Mouse (Mus musculus): ENCODE data around the gene Gsta1. TPM values are rescaled to one million over a fixed set of nuclear protein-coding genes. Genes with fewer than 3 reads are reported as not detected.
"Not testable (repeated sequence)": the region's sequence is repeated elsewhere in the genome, so short reads cannot be mapped to it uniquely, and the experiment has no call there.

The Gsta1 gene
- total RNA-seq (2022): not detected

GRCm38 (mm10) chr9:78230461-78230860, at the start of gene Gsta1:
Gsta1 (plus strand) TSS chr9:78230656.
- DNase-seq (ENCODE audit: low spot score in 2 of 2): not testable (repeated sequence)

- DNase-seq (ENCODE audit: low spot score in 2 of 2): not testable (repeated sequence)
Measured at GRCm38 (mm10) chr9:78182474-78182873, 48.0 kb upstream of the Gsta1 start, which contains the start of gene Gsta4. Gsta4 (plus strand) TSS chr9:78182774.

GRCm38 (mm10) chr9:78185686-78186085, 44.8 kb upstream of the Gsta1 start:
- no peak for DNase-seq (ENCODE audit: low spot score in 2 of 2)

GRCm38 (mm10) chr9:78188910-78189309, 41.5 kb upstream of the Gsta1 start:
- DNase-seq (ENCODE audit: low spot score in 2 of 2): no peak

DNA sequence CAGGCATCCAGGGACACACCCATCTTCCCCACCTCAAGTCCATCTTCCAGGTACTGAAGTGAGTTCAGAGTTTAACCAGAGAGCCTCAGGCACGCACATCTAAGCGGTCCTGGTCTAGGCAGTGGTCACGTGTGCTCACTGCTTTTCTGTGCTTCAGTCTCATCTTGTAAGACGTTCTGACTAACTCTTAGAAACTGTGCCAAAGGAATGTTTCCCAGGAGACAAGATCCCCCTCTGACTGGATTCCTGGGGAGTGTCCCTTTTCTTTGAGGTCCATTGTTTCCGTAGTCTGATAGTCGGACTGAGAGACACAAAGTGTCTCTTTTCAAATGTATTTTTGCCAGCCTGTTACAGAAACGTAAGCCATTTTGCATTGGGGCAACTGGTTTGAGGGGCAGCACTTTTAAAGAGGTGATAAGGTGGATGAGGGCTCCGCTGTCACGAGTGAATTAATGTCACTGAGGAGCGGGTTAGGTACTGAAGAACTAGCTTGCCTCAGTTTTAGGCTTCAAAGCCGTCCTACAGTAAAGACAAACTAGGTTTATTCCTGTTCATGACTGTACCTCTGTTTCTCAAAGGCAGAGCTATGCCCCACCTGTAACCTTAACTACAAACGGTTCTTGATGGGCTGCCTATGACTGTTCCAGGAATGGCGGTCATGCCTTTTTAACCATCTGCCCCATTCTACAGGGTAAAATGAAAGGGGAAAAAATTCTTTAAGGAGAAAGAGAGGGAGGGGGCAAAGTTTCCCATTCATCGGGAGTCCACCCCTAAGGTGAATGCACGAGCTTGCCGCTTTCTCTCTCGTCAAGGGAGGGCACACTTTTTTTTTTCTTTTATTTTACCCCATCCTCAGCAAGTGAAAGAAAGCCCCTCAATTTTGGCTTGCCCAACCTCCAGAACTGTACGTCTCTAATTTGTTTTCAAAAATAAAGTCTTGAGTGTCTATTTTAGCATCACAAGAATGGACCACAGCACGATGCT, 39.5 kb upstream of the Gsta1 start:
- DNase-seq (ENCODE audit: low spot score in 2 of 2): no peak

- peak in 1 of 2 experiments; percentile 30 for DNase-seq (ENCODE audit: low spot score in 2 of 2)
Measured at GRCm38 (mm10) chr9:78191736-78192135, 38.7 kb upstream of the Gsta1 start.

DNA sequence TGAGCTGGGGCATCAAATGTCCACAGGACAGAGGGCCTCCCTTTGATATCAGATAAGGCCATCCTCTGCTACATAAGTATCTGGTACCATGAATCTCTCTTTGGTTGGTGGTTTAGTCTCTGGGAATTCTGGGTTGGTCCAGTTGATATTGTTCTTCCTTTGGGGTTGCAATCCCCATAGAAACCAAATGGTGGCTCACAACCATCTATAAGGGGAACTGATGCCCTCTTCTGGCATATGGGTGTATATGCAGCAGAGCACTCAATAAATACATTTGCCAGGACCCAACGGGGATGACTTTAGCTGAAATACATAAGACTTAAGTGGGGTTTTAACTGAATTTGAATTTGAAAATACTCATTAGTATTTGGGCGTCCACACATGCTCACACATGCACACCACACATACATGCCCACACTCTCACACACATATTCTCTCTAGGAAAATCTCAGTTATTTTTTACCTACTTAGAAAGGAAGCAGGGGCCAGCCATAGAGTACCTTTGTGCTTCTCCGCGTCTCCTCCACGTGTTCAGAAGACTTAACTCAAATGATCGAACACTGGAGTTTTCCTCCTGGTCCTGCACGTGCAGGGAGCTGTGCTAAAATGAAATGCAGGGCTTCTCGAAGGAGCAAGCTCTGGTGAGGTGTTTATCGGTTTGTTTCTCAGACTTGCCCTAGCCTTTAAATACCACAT, 36.4 kb upstream of the Gsta1 start:
- DNase-seq (ENCODE audit: low spot score in 2 of 2): no peak

DNA sequence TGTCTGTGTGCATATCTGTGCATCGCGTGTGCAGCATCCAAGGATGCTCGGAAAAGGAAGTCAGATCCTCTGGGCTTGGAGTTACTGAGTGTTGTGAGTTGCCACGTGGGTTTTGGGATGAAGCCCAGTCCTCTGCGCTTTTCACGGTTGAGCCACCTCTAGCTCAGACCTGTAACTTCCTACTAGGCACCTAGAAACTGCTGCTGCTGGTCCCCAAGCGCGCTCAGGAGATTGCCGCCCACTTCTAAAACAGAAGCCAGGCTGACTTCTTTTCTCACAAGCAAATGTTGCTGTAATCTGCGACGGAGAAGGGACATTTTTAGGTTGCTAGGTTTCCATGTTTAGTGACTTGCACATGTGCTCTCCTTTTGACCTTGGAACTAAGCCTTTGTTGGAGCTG, 35.4 kb upstream of the Gsta1 start:
- no peak for DNase-seq (ENCODE audit: low spot score in 2 of 2)

- no peak for DNase-seq (ENCODE audit: low spot score in 2 of 2)
Measured at GRCm38 (mm10) chr9:78197801-78198200, 32.7 kb upstream of the Gsta1 start.

DNA sequence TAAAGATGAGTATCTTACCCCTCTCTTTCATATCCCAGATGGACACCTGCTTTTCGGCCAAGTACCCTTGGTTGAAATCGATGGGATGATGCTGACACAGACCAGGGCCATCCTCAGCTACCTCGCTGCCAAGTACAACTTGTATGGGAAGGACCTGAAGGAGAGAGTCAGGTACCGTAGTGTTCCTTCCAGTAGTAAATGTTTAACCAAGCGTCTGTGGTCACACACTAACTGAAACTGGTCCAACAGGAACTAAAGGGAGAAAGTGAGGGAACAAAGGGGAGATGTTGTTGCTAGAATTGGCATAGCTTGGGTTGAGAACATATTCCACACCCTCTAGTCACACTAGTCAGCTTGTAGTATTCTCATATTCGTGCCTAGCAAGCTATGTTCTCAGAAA, 26.3 kb upstream of the Gsta1 start:
- DNase-seq (ENCODE audit: low spot score in 2 of 2): no peak

- DNase-seq (ENCODE audit: low spot score in 2 of 2): no peak
Measured at GRCm38 (mm10) chr9:78208956-78209355, 21.5 kb upstream of the Gsta1 start.

- DNase-seq (ENCODE audit: low spot score in 2 of 2): no peak
Measured at GRCm38 (mm10) chr9:78210079-78210478, 20.4 kb upstream of the Gsta1 start.

- DNase-seq (ENCODE audit: low spot score in 2 of 2): no peak
Measured at GRCm38 (mm10) chr9:78210821-78211220, 19.6 kb upstream of the Gsta1 start.

DNA sequence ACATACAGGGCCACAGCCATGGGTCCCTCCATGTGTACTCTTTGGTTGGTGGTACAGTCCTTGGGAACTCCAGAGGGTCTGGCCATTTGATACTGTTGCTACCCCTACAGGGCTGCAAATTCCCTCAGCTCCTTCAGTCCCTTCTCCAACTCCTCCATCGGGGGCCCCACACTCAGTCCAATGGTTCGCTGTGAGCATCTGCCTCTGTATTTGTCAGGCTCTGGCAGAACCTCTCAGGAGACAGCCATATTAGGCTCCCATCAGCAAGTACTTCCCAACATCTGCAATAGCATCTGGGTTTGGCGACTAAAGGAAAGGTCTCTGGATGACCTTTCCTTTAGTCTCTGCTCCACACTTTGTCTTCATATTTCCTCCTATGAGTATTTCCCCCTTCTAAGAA, 18.9 kb upstream of the Gsta1 start:
- DNase-seq (ENCODE audit: low spot score in 2 of 2): no peak

DNA sequence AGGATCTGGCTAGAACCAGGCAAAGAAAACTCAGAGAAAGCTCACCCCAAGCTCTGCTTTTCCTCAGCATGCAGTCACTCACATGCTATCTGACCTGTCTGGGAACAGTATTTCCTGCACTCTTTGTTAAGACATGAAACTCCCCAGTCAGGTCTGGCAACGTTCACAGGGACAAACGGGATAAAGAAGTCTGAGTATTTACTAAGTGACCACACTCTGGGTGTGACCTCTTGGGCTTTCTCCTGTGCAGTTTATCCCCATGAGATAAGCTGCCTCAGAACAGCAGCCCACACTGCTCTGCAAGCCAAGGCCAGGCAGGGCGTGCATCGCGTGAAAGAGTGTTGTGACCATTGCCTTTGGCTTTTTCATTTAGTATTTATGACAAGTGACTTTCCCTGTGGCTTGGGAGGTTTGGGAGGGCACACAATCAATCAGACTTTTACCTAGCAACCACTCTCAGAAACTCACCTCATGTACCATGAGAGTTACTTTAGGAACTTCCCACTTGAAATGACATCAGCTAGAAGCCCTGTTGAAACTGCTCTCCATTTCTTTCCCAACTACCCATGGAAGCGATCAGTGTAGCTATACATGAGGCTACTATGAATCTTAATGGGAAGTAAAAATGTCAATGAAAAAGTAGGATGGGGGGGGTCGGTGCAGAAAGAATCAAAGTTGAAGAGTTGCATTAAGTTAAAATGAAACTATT, 18.0 kb upstream of the Gsta1 start:
- no peak for DNase-seq (ENCODE audit: low spot score in 2 of 2)

GRCm38 (mm10) chr9:78217074-78217473, 13.4 kb upstream of the Gsta1 start:
- no peak for DNase-seq (ENCODE audit: low spot score in 2 of 2)

- DNase-seq (ENCODE audit: low spot score in 2 of 2): no peak
Measured at GRCm38 (mm10) chr9:78222616-78223015, 7.8 kb upstream of the Gsta1 start.

DNA sequence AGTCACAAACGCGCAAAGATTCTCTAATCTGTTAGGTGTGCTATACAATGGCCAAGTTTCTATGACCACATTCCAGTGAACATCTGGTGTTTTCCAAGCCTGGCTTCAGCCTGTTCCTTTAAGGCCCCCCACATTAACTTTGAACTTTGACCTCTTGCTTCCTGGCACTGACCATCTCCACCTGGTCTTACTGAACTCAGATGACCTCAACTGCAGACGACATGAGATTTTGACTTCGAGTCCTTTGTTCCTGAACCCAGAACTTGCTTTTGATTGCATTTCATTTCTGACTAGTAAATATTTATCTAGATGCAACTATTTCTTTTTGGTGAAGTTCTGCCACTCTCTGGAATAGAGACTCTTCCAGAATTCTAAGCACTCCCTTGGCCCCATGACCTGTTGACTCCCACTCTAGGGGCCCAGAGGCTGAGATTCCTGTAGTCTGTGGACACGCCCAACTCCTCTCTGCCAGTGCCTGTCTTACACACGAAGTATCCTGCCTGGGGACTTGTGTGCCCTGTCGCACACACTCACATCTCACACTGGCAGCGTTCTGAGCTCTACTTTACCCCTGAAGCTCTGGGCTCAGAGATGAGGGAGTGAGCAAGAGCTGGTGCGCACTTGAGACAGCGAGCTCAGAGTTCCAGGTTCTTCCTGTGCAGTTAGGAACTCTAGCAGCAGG, 7.1 kb upstream of the Gsta1 start:
- DNase-seq (ENCODE audit: low spot score in 2 of 2): no peak

DNA sequence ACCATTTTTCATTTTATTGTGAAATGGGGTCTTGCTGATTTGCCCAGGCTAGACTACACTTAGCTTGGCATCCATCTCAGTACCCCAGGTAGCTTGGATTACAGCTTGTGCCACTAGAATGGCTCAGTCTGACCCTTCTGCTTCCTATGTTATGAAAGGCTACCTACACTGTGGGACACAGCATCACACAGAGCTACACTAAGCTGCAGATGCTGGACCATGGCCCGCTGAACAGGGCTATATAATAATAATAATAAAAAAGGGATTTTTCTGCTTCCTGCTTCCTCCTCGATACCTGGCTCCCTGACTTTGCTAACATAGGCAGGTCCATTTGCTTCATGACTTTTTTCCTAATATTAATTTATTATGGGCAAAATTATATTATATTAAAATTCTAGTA, 6.0 kb upstream of the Gsta1 start:
- no peak for DNase-seq (ENCODE audit: low spot score in 2 of 2)

- no peak for DNase-seq (ENCODE audit: low spot score in 2 of 2)
Measured at GRCm38 (mm10) chr9:78225304-78225703, 5.2 kb upstream of the Gsta1 start.

- no peak for DNase-seq (ENCODE audit: low spot score in 2 of 2)
Measured at GRCm38 (mm10) chr9:78228122-78228521, 2.3 kb upstream of the Gsta1 start.
